Mouse (Mus musculus) embryonic fibroblast, embryonic 13.5 days (primary cell): ENCODE results near the gene Kif26a.

ENCODE experiments used
- CTCF ChIP-seq: IDR thresholded peaks from 2 replicates; pipeline ENCODE4 v1.5.1; 2011; ENCODE audit warnings: mild to moderate bottlenecking, control low read depth, low read length, moderate library complexity, borderline replicate concordance; ENCODE audit not compliant: insufficient read depth
- POLR2A ChIP-seq: IDR thresholded peaks from 2 replicates; pipeline ENCODE4 v1.6.1; 2011; ENCODE audit warnings: low read depth, mild to moderate bottlenecking, control low read depth, low read length, moderate library complexity

DNA sequence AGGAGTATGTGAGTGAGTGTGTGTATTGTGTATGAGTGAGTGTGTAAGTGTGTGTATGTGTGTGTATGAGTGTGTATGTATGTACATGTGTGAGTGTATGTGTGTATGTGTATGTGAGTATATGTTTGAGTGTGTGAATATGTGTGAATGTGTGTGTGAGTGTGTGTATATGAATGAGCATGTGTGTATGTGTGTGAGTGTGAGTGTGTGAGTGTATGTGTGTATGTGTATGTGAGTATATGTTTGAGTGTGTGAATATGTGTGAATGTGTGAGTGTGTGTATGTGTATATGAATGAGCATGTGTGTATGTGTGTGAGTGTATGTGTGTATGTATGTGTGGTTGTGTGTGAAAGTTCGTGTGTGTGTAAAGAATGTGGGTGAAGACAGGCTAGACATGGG is 80.2 kb downstream of the Kif26a start:
- TF ChIP-seq CTCF, result no peak
- no peak for TF ChIP-seq POLR2A
